In genomic region chr2:74416097-74416496, GRCm38 (mm10) we compare ENCODE assay signal across 15 mouse cellular contexts.
DNase-seq lines count a peak whose midpoint lies in the region; ATAC-seq and TF ChIP-seq lines count a peak whose summit lies in the region.
"Had no signal": no experiment of that assay in that cellular context is flagged by ENCODE, and none has a peak within 500 bp of the region (broad histone marks: within the 10 kb centered on the region; RNA-seq: fewer than 3 reads in every experiment).

No protein-coding gene starts in this region.

- peak; percentile 43 for DNase-seq in heart, adult 11 months
- DNase-seq in 3T3-L1 (ENCODE audit: low read depth, low spot score): peak; percentile 58
- peak; percentile 32 for DNase-seq in embryo, embryonic 10.5 days (ENCODE audit: low spot score)
- no peak for DNase-seq in spleen, postnatal 10 days (ENCODE audit: low spot score in 2 of 2)
- DNase-seq in liver, postnatal 0 days: no peak
- DNase-seq in heart, adult 18-20 months: no peak
- DNase-seq: adrenal gland, postnatal 36 days; gastrocnemius, adult 2 months had no signal

- no peaks in the 10 kb centered on the region for H3K4me1 ChIP-seq in heart, embryonic 11.5 days (ENCODE audit: control insufficient read depth, insufficient read depth, low read length)
- no peaks in the 10 kb centered on the region for H3K4me1 ChIP-seq in hindbrain, embryonic 15.5 days (replicated peaks)
- no peaks in the 10 kb centered on the region for H3K4me1 ChIP-seq in liver, postnatal 0 days (ENCODE audit: insufficient read depth)
- H3K4me1 ChIP-seq: heart, embryonic 15.5 days; lung, embryonic 15.5 days had no signal

- H3K9ac ChIP-seq in heart, embryonic 11.5 days (ENCODE audit: low read depth, low read length): no peak overlapping the region
- H3K9ac ChIP-seq in hindbrain, embryonic 15.5 days: no peak overlapping the region
- H3K9ac ChIP-seq in liver, postnatal 0 days (replicated peaks): no peak overlapping the region
- H3K9ac ChIP-seq: heart, embryonic 15.5 days; lung, embryonic 15.5 days had no signal

- no peak overlapping the region for H3K4me3 ChIP-seq in heart, embryonic 11.5 days (ENCODE audit: low read depth, low read length)
- H3K4me3 ChIP-seq in hindbrain, embryonic 15.5 days: no peak overlapping the region
- no peak overlapping the region for H3K4me3 ChIP-seq in liver, postnatal 0 days (ENCODE audit: low read depth, low read length)
- H3K4me3 ChIP-seq: gastrocnemius, adult 2 months; heart, embryonic 15.5 days; layer of hippocampus, adult 2 months; lung, embryonic 15.5 days had no signal

- H3K36me3 ChIP-seq in heart, embryonic 11.5 days (ENCODE audit: control insufficient read depth, insufficient read depth, low read length): no peaks in the 10 kb centered on the region
- no peaks in the 10 kb centered on the region for H3K36me3 ChIP-seq in hindbrain, embryonic 15.5 days
- H3K36me3 ChIP-seq in liver, postnatal 0 days (replicated peaks; ENCODE audit: insufficient read depth, low read length): no peaks in the 10 kb centered on the region
- H3K36me3 ChIP-seq: G1E; heart, embryonic 15.5 days; lung, embryonic 15.5 days had no signal

- no peak overlapping the region for H3K4me2 ChIP-seq in heart, embryonic 11.5 days
- no peak overlapping the region for H3K4me2 ChIP-seq in hindbrain, embryonic 15.5 days
- H3K4me2 ChIP-seq in liver, postnatal 0 days (ENCODE audit: low read depth, low read length): no peak overlapping the region
- H3K4me2 ChIP-seq: heart, embryonic 15.5 days; lung, embryonic 15.5 days had no signal

- H3K27ac ChIP-seq in heart, embryonic 11.5 days (ENCODE audit: low read depth, low read length): no peak overlapping the region
- no peak overlapping the region for H3K27ac ChIP-seq in hindbrain, embryonic 15.5 days (replicated peaks)
- no peak overlapping the region for H3K27ac ChIP-seq in liver, postnatal 0 days (ENCODE audit: low read depth)
- H3K27ac ChIP-seq: gastrocnemius, adult 2 months; heart, embryonic 15.5 days; layer of hippocampus, adult 2 months; lung, embryonic 15.5 days had no signal

- 84% methylated on average over 4 of the region's 4 CpGs for WGBS in heart, embryonic 11.5 days (ENCODE audit: insufficient replicate concordance)
- 24% methylated on average over 4 of the region's 4 CpGs for WGBS in hindbrain, embryonic 15.5 days
- WGBS in liver, postnatal 0 days (ENCODE audit: insufficient replicate concordance): 71% methylated on average over 4 of the region's 4 CpGs

- no peaks in the 10 kb centered on the region for H3K9me3 ChIP-seq in heart, embryonic 11.5 days (replicated peaks; ENCODE audit: control insufficient read depth, low read length)
- no peaks in the 10 kb centered on the region for H3K9me3 ChIP-seq in hindbrain, embryonic 15.5 days
- peaks cover 2% of the 10 kb centered on the region; the same call in 1 of the 2 replicates for H3K9me3 ChIP-seq in liver, postnatal 0 days (ENCODE audit: low read length)
- H3K9me3 ChIP-seq: G1E; heart, embryonic 15.5 days; lung, embryonic 15.5 days had no signal

- ATAC-seq in heart, embryonic 11.5 days (replicated peaks; ENCODE audit: insufficient number of reproducible peaks, low FRiP score, low TSS enrichment): no peak
- ATAC-seq in hindbrain, embryonic 15.5 days (ENCODE audit: low FRiP score, low read depth): peak; percentile 56; the same call in 1 of the 2 replicates
- no peak for ATAC-seq in liver, postnatal 0 days
- ATAC-seq: inflammation-experienced regulatory T-cells, adult 6 months had no signal

- TF ChIP-seq EP300 in liver, postnatal 0 days (IDR thresholded peaks at IDR 0.05; ENCODE audit: low read depth): no peak

- TF ChIP-seq CTCF in liver, postnatal 0 days (IDR thresholded peaks at IDR 0.05; ENCODE audit: low read depth): no peak

- H3K27me3 ChIP-seq in heart, embryonic 11.5 days (ENCODE audit: control insufficient read depth, insufficient read depth, low read length): no peaks in the 10 kb centered on the region
- H3K27me3 ChIP-seq in hindbrain, embryonic 15.5 days: no peaks in the 10 kb centered on the region
- no peaks in the 10 kb centered on the region for H3K27me3 ChIP-seq in liver, postnatal 0 days (ENCODE audit: insufficient read depth, low read length)
- H3K27me3 ChIP-seq: heart, embryonic 15.5 days; lung, embryonic 15.5 days had no signal

Comparison
In these comparisons a context has a peak if more than half of its experiments do, and no peak if none do; other contexts are left out.
1. DNase-seq: peak in heart, adult 11 months (single experiment), 3T3-L1 (single experiment) and embryo, embryonic 10.5 days (single experiment); none in spleen, postnatal 10 days (0 of 2), liver, postnatal 0 days (single experiment) and heart, adult 18-20 months (0 of 2).